ENCODE assay signal across 28 mouse cellular contexts in the genomic region with DNA sequence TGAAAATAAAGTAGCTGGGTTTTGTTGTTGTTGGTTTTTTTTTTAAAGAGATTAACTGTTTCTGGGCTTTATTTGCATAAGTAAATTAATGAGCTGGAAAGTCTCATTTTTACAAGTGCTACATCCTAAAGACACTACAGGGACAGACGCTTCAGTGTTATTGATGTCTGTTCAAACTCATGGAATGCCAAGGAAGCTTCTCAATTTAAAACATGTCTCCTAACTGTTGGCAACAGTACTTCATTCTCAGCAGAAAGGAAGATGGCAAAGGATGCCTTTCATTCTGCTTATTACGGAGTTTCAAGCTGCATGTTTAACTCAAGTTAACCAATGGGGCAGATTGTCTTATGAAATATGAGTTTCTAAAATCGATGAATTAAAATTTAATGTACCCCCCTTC.
"Had no signal": no experiment of that assay in that cellular context is flagged by ENCODE, and none has a peak within 500 bp of the region (broad histone marks: within the 10 kb centered on the region; RNA-seq: fewer than 3 reads in every experiment).

No protein-coding gene starts in this region.

- H3K27me3 ChIP-seq: heart, embryonic 12.5 days; hindbrain, embryonic 12.5 days; intestine, embryonic 15.5 days; limb, embryonic 12.5 days; liver, embryonic 13.5 days; liver, embryonic 15.5 days had no signal

- H3K36me3 ChIP-seq: heart, embryonic 10.5 days; heart, embryonic 12.5 days; hindbrain, embryonic 10.5 days; hindbrain, embryonic 12.5 days; intestine, embryonic 15.5 days; limb, embryonic 10.5 days; limb, embryonic 12.5 days; liver, embryonic 13.5 days; liver, embryonic 15.5 days had no signal

- H3K27ac ChIP-seq: heart, embryonic 10.5 days; hindbrain, embryonic 10.5 days; hindbrain, embryonic 12.5 days; hindbrain, embryonic 14.5 days; intestine, embryonic 15.5 days; layer of hippocampus, adult 2 months; left cerebral cortex, adult 2 months; limb, embryonic 10.5 days; limb, embryonic 12.5 days; liver, embryonic 13.5 days; liver, embryonic 15.5 days had no signal

- H3K4me2 ChIP-seq: heart, embryonic 12.5 days; hindbrain, embryonic 12.5 days; hindbrain, embryonic 14.5 days; intestine, embryonic 15.5 days; limb, embryonic 12.5 days; liver, embryonic 11.5 days; liver, embryonic 13.5 days; liver, embryonic 15.5 days had no signal

- ATAC-seq: hindbrain, embryonic 16.5 days; inflammation-experienced regulatory T-cells, adult 6 months; intestine, embryonic 15.5 days; intestine, postnatal 0 days; liver, postnatal 0 days had no signal

- DNase-seq: gastrocnemius, postnatal 14 days; gastrocnemius, postnatal 36 days; heart, adult 11 months; heart, postnatal 10 days; heart, postnatal 4 days; kidney, adult 18-20 months; kidney, adult 8-10 months; kidney, postnatal 10 days; kidney, postnatal 25 days; kidney, postnatal 4 days; liver; liver, embryonic 13.5 days; liver, postnatal 0 days had no signal

- H3K9me3 ChIP-seq: heart, embryonic 10.5 days; heart, embryonic 12.5 days; hindbrain, embryonic 10.5 days; hindbrain, embryonic 12.5 days; intestine, embryonic 15.5 days; limb, embryonic 10.5 days; limb, embryonic 12.5 days; liver, embryonic 13.5 days; liver, embryonic 15.5 days had no signal

- H3K4me3 ChIP-seq: heart, embryonic 10.5 days; heart, embryonic 12.5 days; hindbrain, embryonic 10.5 days; hindbrain, embryonic 12.5 days; intestine, embryonic 15.5 days; layer of hippocampus, adult 2 months; left cerebral cortex, adult 2 months; limb, embryonic 10.5 days; limb, embryonic 12.5 days; liver, embryonic 13.5 days; liver, embryonic 15.5 days had no signal

- H3K4me1 ChIP-seq: heart, embryonic 10.5 days; heart, embryonic 12.5 days; hindbrain, embryonic 10.5 days; hindbrain, embryonic 12.5 days; intestine, embryonic 15.5 days; limb, embryonic 10.5 days; limb, embryonic 12.5 days; liver, embryonic 13.5 days; liver, embryonic 15.5 days had no signal

- H3K9ac ChIP-seq: heart, embryonic 12.5 days; hindbrain, embryonic 12.5 days; hindbrain, embryonic 14.5 days; intestine, embryonic 15.5 days; limb, embryonic 12.5 days; liver, embryonic 13.5 days; liver, embryonic 15.5 days; liver, postnatal 0 days had no signal
